Mouse (Mus musculus) lung, embryonic 15.5 days (tissue): Measurements from ENCODE around the gene Tnnc1. TPM values are rescaled to one million over a fixed set of nuclear protein-coding genes. Genes with fewer than 3 reads are reported as not detected.

Experiments
- ATAC-seq: fragments of 200-750 bp; cut with Nextera tagmentation; 2 replicates; pipeline ENCODE4 v1.8.0; 2017; ENCODE audit warnings: moderate number of reproducible peaks, borderline replicate concordance; ENCODE audit not compliant: low FRiP score, low TSS enrichment; ENCODE audit errors: extremely low read depth
- H3K27ac ChIP-seq: fragments of 300-500 bp; sonication (generic); 2 replicates; pipeline ENCODE4 v1.5.1; 2015; ENCODE audit warnings: moderate library complexity, mild to moderate bottlenecking, inconsistent platforms
- H3K27me3 ChIP-seq: fragments of 300-500 bp; sonication (generic); 2 replicates; pipeline ENCODE4 v1.6.1; 2015; ENCODE audit warnings: inconsistent platforms
- H3K36me3 ChIP-seq: fragments of 300-500 bp; sonication (generic); 2 replicates; pipeline ENCODE4 v1.6.1; 2015; ENCODE audit warnings: inconsistent platforms
- H3K4me1 ChIP-seq: fragments of 300-500 bp; sonication (generic); 2 replicates; pipeline ENCODE4 v1.6.1; 2015; ENCODE audit warnings: inconsistent platforms
- H3K4me2 ChIP-seq: fragments of 300-500 bp; sonication (generic); 2 replicates; pipeline ENCODE4 v1.6.1; 2015; ENCODE audit warnings: inconsistent platforms, mild to moderate bottlenecking, moderate library complexity
- H3K4me3 ChIP-seq: fragments of 300-500 bp; sonication (generic); 2 replicates; pipeline ENCODE4 v1.5.1; 2015; ENCODE audit warnings: mild to moderate bottlenecking, inconsistent platforms
- H3K9ac ChIP-seq: fragments of 300-500 bp; sonication (generic); 2 replicates; pipeline ENCODE4 v1.6.1; 2015; ENCODE audit warnings: inconsistent platforms
- H3K9me3 ChIP-seq: fragments of 300-500 bp; sonication (generic); 2 replicates; pipeline ENCODE4 v1.6.1; 2016; ENCODE audit warnings: inconsistent platforms
- WGBS: fragments of 180-500 bp; shearing (Covaris S2); methylation state at CpG from one replicate; pipeline ENCODE4 v1.1.7; 2015; 5-methylcytosine and 5-hydroxymethylcytosine counted together
- polyA plus RNA-seq: library from polyadenylated mRNA; unstranded; fragments of >200 nt; fragmentation: Nextera tagmentation; extraction: Ambion mirVana; gene quantifications from 2 replicates; pipeline ENCODE4 v1.2.1, GENCODE M21; 2015

Tnnc1 gene
- polyA plus RNA-seq, 1 experiment from 2014 or later = 115 TPM

DNA sequence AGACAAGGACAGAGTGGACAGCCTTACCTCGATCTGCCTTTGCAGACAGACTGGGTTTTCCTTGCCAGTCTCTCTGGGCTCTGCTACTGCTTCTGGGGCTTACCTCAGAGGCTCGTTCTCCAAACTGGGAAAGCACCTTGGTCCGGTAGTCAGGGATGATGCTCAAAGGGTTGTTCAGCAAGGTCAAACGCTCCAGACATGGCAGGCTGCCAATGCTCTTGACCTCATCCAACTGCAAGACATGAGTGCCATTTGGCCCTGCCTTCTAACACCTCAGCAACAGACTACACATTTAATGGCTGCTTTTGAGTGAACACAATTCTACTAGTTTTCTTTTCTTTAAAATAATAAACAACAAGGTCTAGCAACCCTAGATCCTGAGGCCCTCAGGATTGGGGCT is 21.5 kb upstream of the Tnnc1 start:
- Histone ChIP-seq H3K4me3 (no peak overlapping the region), H3K9me3 (no peaks in the 10 kb centered on the region), H3K27me3 (no peaks in the 10 kb centered on the region), H3K27ac (no peak overlapping the region), H3K36me3 (peaks cover 99% of the 10 kb centered on the region), H3K9ac (no peak overlapping the region), H3K4me2 (no peak overlapping the region), H3K4me1 (peaks cover 10% of the 10 kb centered on the region)
- 50% methylated on average over 4 of the region's 4 CpGs for WGBS
- no peak for ATAC-seq

DNA sequence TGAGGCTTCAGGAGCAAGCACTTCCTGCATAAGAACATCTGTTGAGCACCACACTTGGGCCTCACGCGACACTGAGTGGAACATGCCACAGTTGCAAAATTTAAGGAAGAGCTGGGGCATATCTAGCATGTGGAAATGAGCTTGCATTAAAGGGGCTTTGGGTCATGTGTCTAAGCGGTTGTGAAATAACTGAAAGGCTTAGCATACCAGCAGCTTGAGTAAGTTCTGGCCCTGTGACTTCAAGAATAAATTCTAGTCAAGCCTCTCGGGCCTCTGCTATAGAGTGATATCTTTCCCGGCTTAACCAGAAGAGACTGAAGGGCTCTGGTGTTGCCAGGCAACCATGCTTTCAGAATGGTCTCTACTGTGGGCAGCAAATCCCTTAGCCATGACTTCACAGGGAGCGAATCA is 19.3 kb upstream of the Tnnc1 start:
- H3K36me3 ChIP-seq = peaks cover 100% of the 10 kb centered on the region
- peak; percentile 36; the same call in 1 of the 2 replicates for ATAC-seq
- no peak overlapping the region for H3K4me3 ChIP-seq
- no peaks in the 10 kb centered on the region for H3K9me3 ChIP-seq
- H3K9ac ChIP-seq = no peak overlapping the region
- peak overlapping the region; percentile 7; the same call in 1 of the 2 replicates for H3K27ac ChIP-seq
- no peak overlapping the region for H3K4me2 ChIP-seq
- WGBS = 58% methylated on average over 6 of the region's 6 CpGs
- 0 out of 2 replicates have a peak, but pooled peaks cover 2% of the 10 kb centered on the region for H3K4me1 ChIP-seq
- H3K27me3 ChIP-seq = no peaks in the 10 kb centered on the region

DNA sequence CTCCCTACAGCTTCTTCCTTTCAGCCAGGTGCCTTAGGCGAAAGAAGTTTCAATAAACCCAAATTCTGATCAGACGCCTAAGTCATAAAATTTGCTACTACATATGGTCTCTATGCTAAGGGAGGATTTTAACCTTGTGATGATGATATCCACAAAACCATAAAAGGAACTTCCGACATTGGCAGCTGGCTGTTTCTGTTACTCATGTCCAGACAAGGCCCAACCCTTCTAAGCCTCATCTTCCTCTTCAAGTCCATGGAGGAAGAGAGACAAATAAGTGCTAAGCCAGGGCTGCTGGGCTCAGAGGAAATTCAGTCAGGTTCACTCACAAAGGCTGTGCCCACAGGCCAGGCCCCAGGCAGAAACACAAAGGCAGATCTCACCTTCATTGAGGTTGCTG is 18.8 kb upstream of the Tnnc1 start:
- 0 out of 2 replicates have a peak, but pooled peaks cover 5% of the 10 kb centered on the region for H3K4me1 ChIP-seq

DNA sequence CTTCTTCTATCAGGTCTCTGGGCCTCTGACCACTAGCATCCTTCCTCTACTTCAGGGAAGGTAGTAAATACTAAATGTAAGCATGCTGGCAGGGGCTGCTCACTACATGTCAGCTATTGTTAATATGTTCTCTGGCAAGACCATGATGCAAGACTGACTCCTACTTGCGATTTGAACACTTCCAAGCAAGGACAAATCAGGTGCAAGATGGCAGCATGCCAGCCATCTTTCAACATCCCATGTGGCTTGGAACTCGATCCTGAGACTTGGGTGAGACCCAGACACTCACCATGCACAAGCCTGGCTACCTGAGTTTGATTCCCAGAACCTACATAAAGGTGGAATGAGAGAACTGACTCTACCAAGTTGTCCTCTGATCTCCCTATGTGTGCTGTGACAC is 16.2 kb upstream of the Tnnc1 start:
- Histone ChIP-seq H3K36me3 (peaks cover 91% of the 10 kb centered on the region), H3K4me2 (no peak overlapping the region), H3K27ac (no peak overlapping the region), H3K4me3 (no peak overlapping the region), H3K4me1 (peaks cover 28% of the 10 kb centered on the region), H3K27me3 (no peaks in the 10 kb centered on the region), H3K9ac (no peak overlapping the region), H3K9me3 (no peaks in the 10 kb centered on the region)
- no peak for ATAC-seq
- 43% methylated on average over 2 of the region's 2 CpGs for WGBS

More for the DNA sequence above, 18.8 kb upstream of the Tnnc1 start:
- ATAC-seq = no peak
- Histone ChIP-seq H3K27me3 (no peaks in the 10 kb centered on the region), H3K4me2 (no peak overlapping the region), H3K4me3 (no peak overlapping the region), H3K36me3 (peaks cover 99% of the 10 kb centered on the region), H3K27ac (peak overlapping the region; percentile 7; the same call in 1 of the 2 replicates), H3K9me3 (no peaks in the 10 kb centered on the region), H3K9ac (no peak overlapping the region)
- 93% methylated on average over 3 of the region's 3 CpGs for WGBS

DNA sequence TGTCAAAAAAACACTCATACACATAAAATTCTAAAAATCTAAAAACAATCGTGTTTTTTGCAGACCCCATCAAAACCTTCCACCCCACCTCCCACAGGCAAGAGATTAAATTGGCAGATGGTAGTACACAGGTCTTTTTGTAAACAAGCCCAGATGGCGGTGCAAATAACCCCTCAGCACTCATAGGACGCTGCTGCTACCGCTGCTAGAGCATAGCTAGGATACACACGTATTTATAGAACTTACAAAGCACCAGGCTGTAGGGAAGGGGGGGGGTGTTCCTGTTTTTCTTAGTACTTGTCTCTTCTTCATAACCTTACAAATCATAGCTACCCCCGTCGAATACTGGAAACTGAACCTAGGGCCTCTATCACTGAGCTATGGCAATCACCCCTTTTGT is 14.3 kb upstream of the Tnnc1 start:
- no peak for ATAC-seq

DNA sequence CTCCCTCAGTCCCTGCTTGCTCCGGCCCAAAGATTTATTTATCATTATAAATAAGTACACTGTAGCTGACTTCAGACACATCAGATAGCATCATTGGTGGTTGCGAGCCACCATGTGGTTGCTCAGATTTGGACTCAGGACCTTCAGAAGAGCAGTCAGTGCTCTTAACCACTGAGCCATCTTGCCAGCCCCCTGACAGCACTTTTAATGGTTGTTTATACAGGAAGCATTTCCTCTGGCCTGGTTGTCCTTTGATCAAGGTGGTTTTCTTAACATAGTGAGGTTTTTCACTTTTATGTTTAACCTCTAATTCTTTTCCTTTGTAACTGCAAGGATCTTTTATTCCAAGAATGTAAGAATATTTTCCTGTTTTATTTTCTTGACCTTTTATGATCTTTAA is 13.7 kb upstream of the Tnnc1 start:
- H3K9ac ChIP-seq = no peak overlapping the region
- H3K9me3 ChIP-seq = no peaks in the 10 kb centered on the region
- peak overlapping the region; percentile 55; the same call in 1 of the 2 replicates for H3K27ac ChIP-seq
- H3K4me2 ChIP-seq = no peak overlapping the region
- H3K4me1 ChIP-seq = peaks cover 45% of the 10 kb centered on the region
- no peak overlapping the region for H3K4me3 ChIP-seq
- H3K36me3 ChIP-seq = peaks cover 83% of the 10 kb centered on the region
- ATAC-seq = no peak
- H3K27me3 ChIP-seq = no peaks in the 10 kb centered on the region
- 57% methylated on average over 2 of the region's 2 CpGs for WGBS

More for the DNA sequence above, 14.3 kb upstream of the Tnnc1 start:
- Histone ChIP-seq H3K9ac (no peak overlapping the region), H3K4me1 (peaks cover 42% of the 10 kb centered on the region), H3K27ac (0 out of 2 replicates have a peak overlapping the region, but pooled peaks have one; percentile 34), H3K4me2 (no peak overlapping the region), H3K36me3 (peaks cover 84% of the 10 kb centered on the region), H3K27me3 (no peaks in the 10 kb centered on the region), H3K4me3 (no peak overlapping the region), H3K9me3 (no peaks in the 10 kb centered on the region)
- WGBS = 67% methylated on average over 7 of the region's 7 CpGs

DNA sequence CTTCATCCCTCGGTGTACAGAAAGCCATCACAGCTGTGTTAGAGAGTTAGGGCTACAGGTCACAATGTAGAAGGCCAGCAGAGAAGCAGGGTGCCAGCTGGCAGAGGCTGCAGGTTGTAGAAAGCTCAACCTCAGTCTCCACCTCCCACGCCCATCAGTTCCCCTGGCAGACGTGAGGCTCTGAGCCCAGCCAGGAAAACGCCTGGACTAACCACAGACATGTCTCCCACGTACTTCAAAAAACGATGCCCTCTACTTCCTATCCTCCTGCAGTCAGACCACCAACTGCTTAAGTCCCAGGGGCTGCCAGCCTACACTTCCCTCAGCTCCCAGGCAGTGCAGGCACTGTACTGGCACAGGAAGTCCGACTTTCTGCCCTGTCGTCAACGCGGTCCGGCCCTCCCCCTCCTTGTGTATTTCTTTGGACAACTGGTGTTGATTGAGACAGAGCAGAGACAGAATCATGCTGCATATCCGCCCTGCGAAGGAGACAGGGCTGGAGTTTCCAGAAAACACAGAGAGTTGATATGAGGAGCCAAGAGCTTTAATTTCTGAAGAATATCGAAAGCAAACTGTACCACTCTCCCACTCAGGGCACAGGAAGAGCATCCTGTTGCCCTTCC is 13.1 kb upstream of the Tnnc1 start:
- peak overlapping the region; percentile 17; the same call in 1 of the 2 replicates for H3K4me2 ChIP-seq
- peaks cover 80% of the 10 kb centered on the region for H3K36me3 ChIP-seq
- H3K27ac ChIP-seq = peak overlapping the region; percentile 82
- no peaks in the 10 kb centered on the region for H3K9me3 ChIP-seq
- ATAC-seq = peak; percentile 67; the same call in 1 of the 2 replicates
- H3K4me1 ChIP-seq = peaks cover 48% of the 10 kb centered on the region
- WGBS = 43% methylated on average over 14 of the region's 14 CpGs
- H3K27me3 ChIP-seq = no peaks in the 10 kb centered on the region
- no peak overlapping the region for H3K4me3 ChIP-seq
- no peak overlapping the region for H3K9ac ChIP-seq

DNA sequence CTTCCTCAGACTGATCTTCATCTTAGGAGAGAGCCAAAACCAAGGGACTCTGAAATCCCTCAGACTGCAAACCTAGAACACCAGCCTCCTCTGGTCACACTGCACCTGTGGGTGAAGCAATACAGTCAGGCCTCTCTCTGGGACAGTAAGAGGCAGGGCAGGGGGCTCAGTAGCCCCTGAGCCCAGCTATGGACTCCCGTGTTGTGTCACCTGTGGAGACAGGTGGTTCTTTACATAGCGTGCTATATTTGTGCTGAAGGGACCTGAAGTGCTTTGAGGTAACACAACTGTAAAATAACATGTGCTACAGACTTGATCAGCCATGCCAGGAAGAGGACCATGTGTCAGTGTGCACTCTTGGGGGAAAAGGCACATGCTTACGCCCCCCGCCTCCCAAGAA is 12.6 kb upstream of the Tnnc1 start:
- 86% methylated on average over 4 of the region's 4 CpGs for WGBS
- Histone ChIP-seq H3K9ac (no peak overlapping the region), H3K27me3 (no peaks in the 10 kb centered on the region), H3K36me3 (peaks cover 80% of the 10 kb centered on the region), H3K4me1 (peaks cover 52% of the 10 kb centered on the region), H3K4me3 (no peak overlapping the region), H3K4me2 (peak overlapping the region; percentile 17; the same call in 1 of the 2 replicates), H3K9me3 (no peaks in the 10 kb centered on the region), H3K27ac (peak overlapping the region; percentile 82)
- peak; percentile 9; the same call in 1 of the 2 replicates for ATAC-seq

DNA sequence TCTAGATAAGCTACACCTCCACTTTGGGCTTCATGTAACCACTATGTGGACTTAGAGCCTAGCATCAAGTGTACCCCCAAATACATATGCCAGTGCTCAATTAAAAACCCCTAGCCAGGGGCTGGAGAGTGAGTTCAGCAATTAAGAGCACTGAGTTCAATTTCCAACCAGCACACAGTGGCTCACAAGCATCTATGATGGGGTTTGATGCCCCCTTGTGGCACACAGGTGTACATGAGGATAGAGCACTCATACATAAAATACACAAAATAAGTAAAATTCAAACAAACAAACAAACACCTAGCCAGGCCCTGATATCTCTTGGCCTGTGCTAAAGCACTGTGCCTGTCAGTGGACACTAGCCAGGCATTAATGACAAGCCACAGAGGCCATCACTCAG is 12.1 kb upstream of the Tnnc1 start:
- Histone ChIP-seq H3K4me2 (no peak overlapping the region; the same call in 1 of the 2 replicates), H3K36me3 (peaks cover 79% of the 10 kb centered on the region), H3K4me3 (no peak overlapping the region), H3K27ac (peak overlapping the region; percentile 82), H3K9me3 (no peaks in the 10 kb centered on the region), H3K4me1 (peaks cover 52% of the 10 kb centered on the region), H3K9ac (no peak overlapping the region), H3K27me3 (no peaks in the 10 kb centered on the region)
- no peak for ATAC-seq

DNA sequence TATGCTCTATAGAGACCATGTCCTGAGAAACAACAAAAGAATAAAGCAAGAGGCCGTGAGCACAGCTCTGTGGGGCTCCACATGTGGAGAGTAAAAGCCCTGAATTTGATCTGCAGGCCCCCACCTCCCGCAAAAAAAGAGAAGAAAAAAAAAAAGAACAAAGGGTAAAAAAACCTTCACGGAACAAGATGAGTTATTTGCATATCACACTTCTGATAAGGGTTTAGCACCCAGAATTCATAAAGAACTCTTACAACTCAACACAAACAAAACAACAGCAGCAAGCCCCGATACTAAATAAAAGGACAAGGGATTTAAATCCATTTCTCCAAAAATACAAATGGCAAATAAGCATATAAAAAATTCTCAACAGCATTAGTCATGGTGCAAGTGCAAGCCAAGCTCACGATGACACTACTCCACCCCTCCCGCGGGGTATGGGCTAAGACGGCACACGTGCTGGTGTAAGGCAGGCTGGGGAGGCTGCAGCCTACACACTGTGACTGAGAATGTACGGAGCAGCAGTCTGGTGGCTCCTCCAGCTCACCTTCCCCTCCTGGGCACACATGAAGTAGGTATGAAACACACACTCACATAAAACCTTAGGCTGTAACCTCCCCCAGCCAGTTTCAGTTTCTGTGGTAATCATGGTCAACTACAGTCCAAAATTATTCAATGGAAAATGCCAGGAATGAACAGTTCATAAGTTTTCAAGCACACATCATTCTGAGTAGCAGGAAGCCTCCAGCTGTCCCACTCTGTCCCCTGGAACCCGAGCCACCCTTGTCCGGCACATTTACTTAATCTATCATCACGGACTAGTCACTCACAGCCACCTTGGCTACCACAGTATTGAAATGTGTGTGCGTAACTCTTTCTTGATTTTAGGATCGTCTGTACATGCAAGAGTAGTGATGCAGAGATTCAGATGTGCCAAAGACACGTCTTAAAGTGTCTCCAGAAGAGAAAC is 10.3 kb upstream of the Tnnc1 start:
- Histone ChIP-seq H3K27ac (peak overlapping the region; percentile 41), H3K27me3 (no peaks in the 10 kb centered on the region), H3K9ac (no peak overlapping the region), H3K4me1 (peaks cover 52% of the 10 kb centered on the region), H3K4me2 (no peak overlapping the region), H3K4me3 (no peak overlapping the region), H3K9me3 (no peaks in the 10 kb centered on the region), H3K36me3 (peaks cover 79% of the 10 kb centered on the region)
- WGBS = 56% methylated on average over 16 of the region's 16 CpGs
- ATAC-seq = peak; percentile 52; the same call in 1 of the 2 replicates

DNA sequence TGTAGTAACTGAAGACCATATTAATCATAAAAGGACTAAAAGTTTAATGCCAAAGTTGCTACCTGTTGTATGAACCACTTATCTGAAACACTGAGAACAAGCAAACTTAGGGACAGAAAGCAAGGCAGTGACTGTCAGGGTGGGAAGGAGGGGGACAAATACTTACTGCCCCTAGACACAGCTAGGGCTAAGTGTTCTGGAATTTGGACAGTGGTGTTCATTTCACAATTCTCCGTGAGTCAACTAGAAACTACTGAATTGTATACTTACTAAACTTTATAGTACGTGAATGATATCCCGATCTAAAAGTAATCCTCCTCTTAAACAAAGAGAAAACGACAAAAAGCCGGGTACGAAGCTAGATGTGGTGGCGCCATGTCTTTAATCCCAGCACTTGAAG is 8.5 kb upstream of the Tnnc1 start:
- H3K27me3 ChIP-seq = no peaks in the 10 kb centered on the region
- 90% methylated on average over 7 of the region's 7 CpGs for WGBS
- no peak overlapping the region for H3K4me2 ChIP-seq
- peaks cover 82% of the 10 kb centered on the region for H3K36me3 ChIP-seq
- H3K4me1 ChIP-seq = peaks cover 54% of the 10 kb centered on the region
- no peak overlapping the region for H3K4me3 ChIP-seq
- no peak overlapping the region for H3K27ac ChIP-seq
- H3K9me3 ChIP-seq = no peaks in the 10 kb centered on the region
- ATAC-seq = no peak
- no peak overlapping the region for H3K9ac ChIP-seq

DNA sequence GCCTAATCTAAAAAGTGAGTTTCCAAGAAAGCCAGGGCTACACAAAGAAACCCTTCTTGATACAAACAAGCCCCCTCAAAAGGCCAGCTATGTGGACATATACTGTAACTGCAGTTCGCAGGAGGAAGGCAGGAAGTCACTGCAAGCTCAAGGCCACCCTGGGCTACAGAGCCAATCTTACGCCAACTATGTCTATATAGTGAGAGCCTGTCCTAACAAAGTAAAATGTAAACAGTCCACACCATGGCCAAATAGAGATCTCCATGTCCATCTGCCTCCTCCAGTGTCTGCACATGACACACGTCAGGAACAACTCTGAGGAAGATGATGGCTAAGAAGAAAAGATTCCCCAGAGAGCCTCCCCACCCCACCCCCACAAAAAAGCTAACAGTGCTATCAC is 8.1 kb upstream of the Tnnc1 start:
- no peak overlapping the region for H3K4me2 ChIP-seq
- H3K4me1 ChIP-seq = peaks cover 55% of the 10 kb centered on the region
- WGBS = 47% methylated on average over 3 of the region's 3 CpGs
- no peak overlapping the region for H3K4me3 ChIP-seq
- no peaks in the 10 kb centered on the region for H3K27me3 ChIP-seq
- H3K9me3 ChIP-seq = no peaks in the 10 kb centered on the region
- ATAC-seq = no peak
- H3K27ac ChIP-seq = 0 out of 2 replicates have a peak overlapping the region, but pooled peaks have one; percentile 16
- H3K36me3 ChIP-seq = peaks cover 81% of the 10 kb centered on the region
- H3K9ac ChIP-seq = no peak overlapping the region
